Mouse (Mus musculus): ENCODE data around the gene Mark3.
A peak's percentile ranks its signal among the peaks of the same experiment; 100 is the strongest.

Gene Mark3

GRCm38 (mm10) chr12:111559647-111560258 lies 14.6 kb upstream of the Mark3 start:
- DNase-seq (ENCODE audit: low read depth, low spot score), result no peak

GRCm38 (mm10) chr12:111560286-111560685 lies 14.0 kb upstream of the Mark3 start:
- DNase-seq (ENCODE audit: low read depth, low spot score), result no peak

GRCm38 (mm10) chr12:111562276-111562814 lies 12.0 kb upstream of the Mark3 start:
- DNase-seq (ENCODE audit: low read depth, low spot score), result no peak

GRCm38 (mm10) chr12:111563076-111563629 lies 11.2 kb upstream of the Mark3 start:
- no peak for DNase-seq (ENCODE audit: low read depth, low spot score)

- DNase-seq (ENCODE audit: low read depth, low spot score), result no peak
These were observed 9.0 kb upstream of the Mark3 start for GRCm38 (mm10) chr12:111565363-111565762.

- no peak for DNase-seq (ENCODE audit: low read depth, low spot score)
These were observed 5.5 kb upstream of the Mark3 start for GRCm38 (mm10) chr12:111568836-111569235.

GRCm38 (mm10) chr12:111572406-111572805 lies 1.9 kb upstream of the Mark3 start:
- DNase-seq (ENCODE audit: low read depth, low spot score), result no peak

GRCm38 (mm10) chr12:111573315-111573714 lies 1.0 kb upstream of the Mark3 start:
- DNase-seq (ENCODE audit: low read depth, low spot score), result no peak

GRCm38 (mm10) chr12:111574887-111575838 lies 840 bp downstream of the Mark3 start:
- DNase-seq (ENCODE audit: low read depth, low spot score), result peak; percentile 28

- DNase-seq (ENCODE audit: low read depth, low spot score), result no peak
These were observed 8.7 kb downstream of the Mark3 start for GRCm38 (mm10) chr12:111583058-111583457.

GRCm38 (mm10) chr12:111584401-111584800 lies 10.1 kb downstream of the Mark3 start:
- DNase-seq (ENCODE audit: low read depth, low spot score), result no peak

GRCm38 (mm10) chr12:111587252-111587651 lies 12.9 kb downstream of the Mark3 start:
- DNase-seq (ENCODE audit: low read depth, low spot score), result no peak

GRCm38 (mm10) chr12:111592407-111593021 lies 18.2 kb downstream of the Mark3 start:
- DNase-seq (ENCODE audit: low read depth, low spot score), result no peak

- DNase-seq (ENCODE audit: low read depth, low spot score), result no peak
These were observed 19.5 kb downstream of the Mark3 start for GRCm38 (mm10) chr12:111593775-111594174.

- no peak for DNase-seq (ENCODE audit: low read depth, low spot score)
These were observed 23.0 kb downstream of the Mark3 start for GRCm38 (mm10) chr12:111597310-111597709.

- no peak for DNase-seq (ENCODE audit: low read depth, low spot score)
These were observed 24.6 kb downstream of the Mark3 start for GRCm38 (mm10) chr12:111598902-111599301.

- no peak for DNase-seq (ENCODE audit: low read depth, low spot score)
These were observed 25.3 kb downstream of the Mark3 start for GRCm38 (mm10) chr12:111599640-111600039.

- DNase-seq (ENCODE audit: low read depth, low spot score), result no peak
These were observed 29.5 kb downstream of the Mark3 start for GRCm38 (mm10) chr12:111603871-111604270.

GRCm38 (mm10) chr12:111605619-111606018 lies 31.3 kb downstream of the Mark3 start:
- DNase-seq (ENCODE audit: low read depth, low spot score), result no peak

- DNase-seq (ENCODE audit: low read depth, low spot score), result no peak
These were observed 33.7 kb downstream of the Mark3 start for GRCm38 (mm10) chr12:111608015-111608414.

- no peak for DNase-seq (ENCODE audit: low read depth, low spot score)
These were observed 40.3 kb downstream of the Mark3 start for GRCm38 (mm10) chr12:111614475-111615141.
